Mouse (Mus musculus) cerebellum, adult 2 months (tissue): ENCODE measurements around the gene Tssc4.

ENCODE experiments used
- CTCF ChIP-seq: fragments of 200-500 bp; IDR thresholded peaks from 2 replicates; pipeline ENCODE4 v1.5.1; 2011; ENCODE audit warnings: low read depth, mild to moderate bottlenecking, control low read depth, low read length, moderate library complexity, borderline replicate concordance; ENCODE audit not compliant: insufficient read depth
- POLR2A ChIP-seq: fragments of 200-500 bp; IDR thresholded peaks from 2 replicates; pipeline ENCODE4 v1.6.1; 2011; ENCODE audit warnings: low read length, control low read depth, borderline replicate concordance; ENCODE audit not compliant: insufficient read depth

DNA sequence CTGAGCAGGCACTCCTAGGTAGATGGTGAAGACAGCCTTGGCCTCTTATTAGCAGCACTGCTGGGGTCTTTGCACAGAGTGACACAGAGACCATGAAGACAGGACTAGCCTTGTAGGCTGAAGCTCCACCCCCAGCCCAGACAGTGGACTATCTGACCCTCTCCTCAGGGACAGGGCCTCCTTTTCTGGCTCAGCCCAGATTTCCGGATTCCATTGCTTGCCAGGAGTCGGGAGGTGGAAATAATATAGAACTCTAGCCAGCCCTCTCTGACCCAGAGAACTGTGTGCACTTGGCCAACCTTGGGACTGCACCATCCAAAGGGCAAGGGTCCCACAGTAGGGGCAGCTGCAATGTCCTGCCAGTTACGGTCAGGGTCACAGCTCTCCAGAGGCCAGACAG, 27.0 kb upstream of the Tssc4 start:
- no peak for TF ChIP-seq CTCF
- no peak for TF ChIP-seq POLR2A
